Mouse (Mus musculus): ENCODE measurements around the gene Gm12695. TPM values are rescaled to one million over a fixed set of nuclear protein-coding genes. Genes with fewer than 3 reads are reported as not detected.

The Gm12695 gene
- not detected for total RNA-seq (2023)

DNA sequence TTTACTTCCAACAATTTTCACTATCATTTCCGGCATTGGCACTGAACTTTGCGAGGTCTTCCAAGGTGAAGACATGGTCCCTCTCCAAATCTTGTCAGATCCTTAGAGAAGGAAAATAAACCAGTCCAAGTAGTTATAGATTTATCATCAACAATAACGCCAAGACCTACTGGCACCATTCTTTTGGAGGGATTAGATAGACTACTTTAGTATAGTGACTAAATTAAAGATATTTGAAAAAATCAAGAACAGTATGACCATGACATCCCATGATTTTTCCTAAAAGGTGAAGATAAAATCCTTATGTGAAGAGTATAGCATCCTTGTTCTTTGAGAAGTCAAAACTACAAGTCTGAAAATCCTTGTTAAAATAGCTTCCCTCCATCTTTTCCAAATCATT, at the start of gene Gm12695:
Gene Gm12695, minus strand, starts transcription at position 101 of the 400 bp plus-strand sequence.

Other genes with a start within 250 kb of the Gm12695 start
- not detected for gene Cyp2j6, start 231.5 kb downstream of the Gm12695 start, total RNA-seq (2023)
- gene Cyp2j9, start 193.6 kb downstream of the Gm12695 start, total RNA-seq (2023): not detected
- gene Cyp2j5, start 121.0 kb downstream of the Gm12695 start, total RNA-seq (2023): not detected